Mouse (Mus musculus) testis, adult 2 months (tissue): Measurements from ENCODE around the gene Sinhcaf.

Source experiments
- CTCF ChIP-seq: fragments of 200-500 bp; IDR thresholded peaks from 2 replicates; pipeline ENCODE4 v1.5.1; 2012; ENCODE audit warnings: low read depth, mild to moderate bottlenecking, inconsistent platforms, low read length, moderate library complexity; ENCODE audit not compliant: control insufficient read depth, insufficient read depth, insufficient replicate concordance
- POLR2A ChIP-seq: fragments of 200-500 bp; IDR thresholded peaks from 2 replicates; pipeline ENCODE4 v1.6.1; 2012; ENCODE audit warnings: low read depth, mild to moderate bottlenecking, inconsistent platforms, low read length, moderate library complexity; ENCODE audit not compliant: control insufficient read depth

GRCm38 (mm10) chr6:148986003-148986402 lies 39.7 kb upstream of the Sinhcaf start:
- TF ChIP-seq POLR2A = no peak
- TF ChIP-seq CTCF = no peak
